Mouse (Mus musculus) 416B (cell line): ENCODE measurements around the gene Thegl.
"Not testable (repeated sequence)": the region's sequence is repeated elsewhere in the genome, so short reads cannot be mapped to it uniquely, and the experiment has no call there.

Source experiments
- DNase-seq: peaks from one replicate; pipeline ENCODE4 v3.0.0; 2011; ENCODE audit warnings: low read depth

Thegl gene

GRCm38 (mm10) chr5:77015544-77016482, at the start of gene Thegl:
Gene Thegl, plus strand, starts transcription at chr5:77016023.
- no peak for DNase-seq

GRCm38 (mm10) chr5:76969250-76969649, 46.6 kb upstream of the Thegl start:
- no peak for DNase-seq

- not testable (repeated sequence) for DNase-seq
Measured at GRCm38 (mm10) chr5:76971115-76971514, 44.7 kb upstream of the Thegl start.

GRCm38 (mm10) chr5:76973488-76973887, 42.3 kb upstream of the Thegl start:
- DNase-seq: peak; percentile 65

- no peak for DNase-seq
Measured at GRCm38 (mm10) chr5:76974207-76974553, 41.6 kb upstream of the Thegl start.

- DNase-seq: peak; percentile 89
Measured at GRCm38 (mm10) chr5:76974554-76975285, 41.1 kb upstream of the Thegl start, which contains the start of gene Srp72. Gene Srp72, plus strand, starts transcription at chr5:76974683.

GRCm38 (mm10) chr5:76975736-76976135, 40.1 kb upstream of the Thegl start:
- DNase-seq: no peak

- DNase-seq: no peak
Measured at GRCm38 (mm10) chr5:76984015-76984414, 31.8 kb upstream of the Thegl start.

GRCm38 (mm10) chr5:76990789-76991188, 25.0 kb upstream of the Thegl start:
- DNase-seq: no peak

GRCm38 (mm10) chr5:76993174-76993814, 22.5 kb upstream of the Thegl start:
- no peak for DNase-seq

GRCm38 (mm10) chr5:76998416-76998815, 17.4 kb upstream of the Thegl start:
- peak; percentile 47 for DNase-seq

GRCm38 (mm10) chr5:77001192-77001591, 14.6 kb upstream of the Thegl start:
- DNase-seq: no peak

- no peak for DNase-seq
Measured at GRCm38 (mm10) chr5:77004051-77004821, 11.6 kb upstream of the Thegl start, which contains the start of gene Arl9. Gene Arl9, plus strand, starts transcription at chr5:77004055.

GRCm38 (mm10) chr5:77010352-77010751, 5.5 kb upstream of the Thegl start:
- DNase-seq: no peak

GRCm38 (mm10) chr5:77011082-77011481, 4.7 kb upstream of the Thegl start:
- DNase-seq: no peak

GRCm38 (mm10) chr5:77013171-77013570, 2.7 kb upstream of the Thegl start:
- DNase-seq: peak; percentile 14

- no peak for DNase-seq
Measured at GRCm38 (mm10) chr5:77028034-77028433, 12.2 kb downstream of the Thegl start.

GRCm38 (mm10) chr5:77029735-77030134, 13.9 kb downstream of the Thegl start:
- DNase-seq: peak; percentile 69

GRCm38 (mm10) chr5:77035101-77035500, 19.3 kb downstream of the Thegl start:
- DNase-seq: not testable (repeated sequence)

- DNase-seq: no peak
Measured at GRCm38 (mm10) chr5:77038451-77038850, 22.6 kb downstream of the Thegl start.

- DNase-seq: no peak
Measured at GRCm38 (mm10) chr5:77039391-77039790, 23.6 kb downstream of the Thegl start.

- DNase-seq: no peak
Measured at GRCm38 (mm10) chr5:77044362-77044761, 28.5 kb downstream of the Thegl start.
